Comparison of ENCODE assay signal across 18 mouse cellular contexts in the genomic region with DNA sequence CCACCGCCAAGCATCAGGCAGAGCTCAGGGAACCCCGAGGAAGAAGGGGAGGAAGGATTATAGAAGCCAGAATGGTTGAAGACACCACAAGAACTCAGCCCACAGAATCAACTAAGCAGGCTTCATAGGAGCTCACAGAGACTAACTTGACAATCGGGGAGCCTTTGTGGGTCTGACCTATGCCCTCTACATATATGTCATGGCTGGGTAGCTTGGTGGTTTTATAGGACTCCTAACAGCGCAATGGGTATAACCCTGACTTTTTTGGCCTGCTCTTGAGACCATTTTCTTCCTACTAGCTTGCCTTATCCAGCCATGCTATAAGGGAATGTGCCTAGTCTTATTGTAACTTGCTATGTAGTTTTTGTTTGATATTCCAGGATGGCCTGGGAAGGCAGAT.
"Had no signal": no experiment of that assay in that cellular context is flagged by ENCODE, and none has a peak within 500 bp of the region (broad histone marks: within the 10 kb centered on the region; RNA-seq: fewer than 3 reads in every experiment).

No protein-coding gene starts in this region.

- DNase-seq: lung, adult 18-20 months; lung, embryonic 14.5 days; lung, postnatal 10 days; lung, postnatal 4 days; retina, postnatal 1 day; right cerebral cortex, adult 18-20 months; right cerebral cortex, postnatal 25 days; right cerebral cortex, postnatal 4 days; spleen, adult 18-20 months; thymus, adult 18-20 months; thymus, postnatal 14 days; thymus, postnatal 36 days had no signal

- H3K9me3 ChIP-seq: midbrain, embryonic 10.5 days; midbrain, embryonic 13.5 days; midbrain, embryonic 15.5 days; neural tube, embryonic 13.5 days; neural tube, embryonic 15.5 days had no signal

- H3K4me1 ChIP-seq: midbrain, embryonic 15.5 days; neural tube, embryonic 13.5 days; neural tube, embryonic 15.5 days had no signal

- ATAC-seq: midbrain, embryonic 13.5 days; midbrain, embryonic 15.5 days had no signal

- H3K36me3 ChIP-seq: midbrain, embryonic 10.5 days; midbrain, embryonic 13.5 days; midbrain, embryonic 15.5 days; neural tube, embryonic 13.5 days; neural tube, embryonic 15.5 days had no signal

- H3K4me3 ChIP-seq: midbrain, embryonic 10.5 days; midbrain, embryonic 13.5 days; midbrain, embryonic 15.5 days; myocyte; neural tube, embryonic 13.5 days; neural tube, embryonic 15.5 days had no signal

- H3K9ac ChIP-seq: lung, embryonic 14.5 days; midbrain, embryonic 13.5 days; midbrain, embryonic 15.5 days; neural tube, embryonic 13.5 days; neural tube, embryonic 15.5 days had no signal

- H3K27me3 ChIP-seq: midbrain, embryonic 13.5 days; midbrain, embryonic 15.5 days; neural tube, embryonic 13.5 days; neural tube, embryonic 15.5 days had no signal

- H3K4me2 ChIP-seq: lung, embryonic 14.5 days; midbrain, embryonic 13.5 days; midbrain, embryonic 15.5 days; neural tube, embryonic 13.5 days; neural tube, embryonic 15.5 days had no signal

- H3K27ac ChIP-seq: midbrain, embryonic 10.5 days; midbrain, embryonic 13.5 days; midbrain, embryonic 15.5 days; neural tube, embryonic 13.5 days; neural tube, embryonic 15.5 days had no signal
